Mouse (Mus musculus) embryonic facial prominence, embryonic 13.5 days (tissue): ENCODE data around the gene Pcmt1. TPM values are rescaled to one million over a fixed set of nuclear protein-coding genes. Genes with fewer than 3 reads are reported as not detected.

ENCODE experiments used
- ATAC-seq: fragments of 200-750 bp; cut with Nextera tagmentation; 2 replicates; pipeline ENCODE4 v1.8.0; 2017; ENCODE audit warnings: low read depth; ENCODE audit not compliant: insufficient number of reproducible peaks, insufficient read depth, low FRiP score, low TSS enrichment
- H3K27ac ChIP-seq: fragments of 300-500 bp; sonication (generic); 2 replicates; pipeline ENCODE4 v1.5.1; 2015; ENCODE audit warnings: moderate library complexity, mild to moderate bottlenecking, inconsistent platforms
- H3K27me3 ChIP-seq: fragments of 300-500 bp; sonication (generic); 2 replicates; pipeline ENCODE4 v1.6.1; 2015; ENCODE audit warnings: mild to moderate bottlenecking, inconsistent platforms
- H3K36me3 ChIP-seq: fragments of 300-500 bp; sonication (generic); 2 replicates; pipeline ENCODE4 v1.6.1; 2015; ENCODE audit warnings: mild to moderate bottlenecking, inconsistent platforms
- H3K4me1 ChIP-seq: fragments of 300-500 bp; sonication (generic); 2 replicates; pipeline ENCODE4 v1.6.1; 2015; ENCODE audit warnings: inconsistent platforms
- H3K4me2 ChIP-seq: fragments of 300-500 bp; sonication (generic); 2 replicates; pipeline ENCODE4 v1.6.1; 2015; ENCODE audit warnings: moderate library complexity, mild to moderate bottlenecking, inconsistent platforms
- H3K4me3 ChIP-seq: fragments of 300-500 bp; sonication (generic); 2 replicates; pipeline ENCODE4 v1.5.1; 2015; ENCODE audit warnings: mild to moderate bottlenecking, inconsistent platforms
- H3K9ac ChIP-seq: fragments of 300-500 bp; sonication (generic); 2 replicates; pipeline ENCODE4 v1.6.1; 2015; ENCODE audit warnings: mild to moderate bottlenecking, inconsistent platforms
- H3K9me3 ChIP-seq: fragments of 300-500 bp; sonication (generic); 2 replicates; pipeline ENCODE4 v1.6.1; 2016; ENCODE audit warnings: inconsistent platforms
- WGBS: fragments of 180-500 bp; shearing (Covaris S2); methylation state at CpG from one replicate; pipeline ENCODE4 v1.1.7; 2015; ENCODE audit warnings: mixed read lengths; 5-methylcytosine and 5-hydroxymethylcytosine counted together
- polyA plus RNA-seq: library from polyadenylated mRNA; unstranded; fragments of >200 nt; fragmentation: Nextera tagmentation; extraction: Ambion mirVana; gene quantifications from 2 replicates; pipeline ENCODE4 v1.2.1, GENCODE M21; 2015

Pcmt1 gene
- polyA plus RNA-seq, 1 experiment from 2014 or later, result 126 TPM

DNA sequence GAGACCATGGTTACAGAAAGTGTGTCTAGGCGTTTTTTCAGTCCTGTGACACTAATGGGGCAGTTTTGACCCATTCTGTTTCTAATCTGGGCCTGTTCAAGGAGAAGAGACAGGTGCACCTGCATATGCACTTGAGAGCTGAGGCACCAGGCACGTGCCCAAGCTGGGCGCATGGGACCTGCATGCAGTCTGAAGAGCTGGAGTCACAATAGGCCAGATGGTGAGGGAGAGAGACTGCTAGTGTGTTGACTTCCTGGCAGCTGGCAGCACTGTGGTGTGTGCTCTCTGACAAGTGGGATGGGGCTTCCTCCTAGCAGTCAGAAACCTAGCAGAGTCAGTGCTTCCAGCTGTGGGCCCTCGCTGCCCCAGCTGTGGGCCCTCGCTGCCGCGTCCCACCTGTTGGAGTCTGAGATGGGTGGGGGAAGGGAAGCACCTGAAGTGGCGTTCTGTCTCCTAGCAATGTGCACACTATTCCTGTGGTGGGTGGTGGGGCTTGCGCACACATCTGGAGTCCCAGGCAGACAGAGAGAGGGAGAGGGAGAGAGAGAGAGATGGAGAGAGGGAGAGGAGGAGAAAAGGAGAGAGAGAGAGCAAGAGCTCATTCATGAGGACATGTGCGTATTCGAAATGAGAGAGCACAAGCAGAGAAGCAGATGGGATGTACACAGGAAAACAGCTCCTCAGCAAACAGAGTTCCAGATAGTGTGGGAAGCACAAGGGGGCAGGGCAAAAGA is 98.6 kb downstream of the Pcmt1 start:
- Histone ChIP-seq H3K9ac (no peak overlapping the region), H3K27me3 (no peaks in the 10 kb centered on the region), H3K27ac (no peak overlapping the region), H3K4me1 (no peaks in the 10 kb centered on the region), H3K36me3 (no peaks in the 10 kb centered on the region), H3K4me3 (no peak overlapping the region), H3K9me3 (no peaks in the 10 kb centered on the region), H3K4me2 (no peak overlapping the region)
- WGBS, result 39% methylated on average over 11 of the region's 11 CpGs
- ATAC-seq, result no peak

- no peaks in the 10 kb centered on the region for H3K4me1 ChIP-seq
- no peak overlapping the region for H3K4me2 ChIP-seq
- H3K27ac ChIP-seq, result no peak overlapping the region
- no peaks in the 10 kb centered on the region for H3K27me3 ChIP-seq
- WGBS, result 90% methylated on average over 2 of the region's 2 CpGs
- no peaks in the 10 kb centered on the region for H3K36me3 ChIP-seq
- ATAC-seq, result no peak
- H3K4me3 ChIP-seq, result no peak overlapping the region
- no peak overlapping the region for H3K9ac ChIP-seq
- no peaks in the 10 kb centered on the region for H3K9me3 ChIP-seq
Measured at GRCm38 (mm10) chr10:7581401-7581800, 99.5 kb downstream of the Pcmt1 start.

Other genes starting within 250 kb of the Pcmt1 start
- gene Ulbp1, start 207.5 kb downstream of the Pcmt1 start, polyA plus RNA-seq, result 1.5 and 2.4 TPM in 2 replicates
- 2.4 and 2.6 TPM in 2 replicates for gene Lrp11, start 91.3 kb downstream of the Pcmt1 start, polyA plus RNA-seq
- 60.8 and 67.2 TPM in 2 replicates for gene Nup43, start 13.6 kb downstream of the Pcmt1 start, polyA plus RNA-seq
- 8.3 and 9.7 TPM in 2 replicates for gene Lats1, start 78 bp upstream of the Pcmt1 start, polyA plus RNA-seq
- gene Katna1, start 44.9 kb upstream of the Pcmt1 start, polyA plus RNA-seq, result 62.4 and 66.4 TPM in 2 replicates
- gene Ginm1, start 111.7 kb upstream of the Pcmt1 start, polyA plus RNA-seq, result 75.7 and 86.2 TPM in 2 replicates
- gene Ppil4, start 111.8 kb upstream of the Pcmt1 start, polyA plus RNA-seq, result 44.0 and 52.2 TPM in 2 replicates
- 0.13 and 0.18 TPM in 2 replicates for gene Zc3h12d, start 151.3 kb upstream of the Pcmt1 start, polyA plus RNA-seq